Mouse (Mus musculus): ENCODE data around the gene Jmjd8. TPM values are rescaled to one million over a fixed set of nuclear protein-coding genes. Genes with fewer than 3 reads are reported as not detected.

Gene Jmjd8
- polyA plus RNA-seq (2012; ENCODE audit: insufficient read depth, insufficient read length, low replicate concordance, missing spikeins), result not detected in 2 replicates

- peak within 1 kb of the TSS; percentile 75 for H3K4me3 ChIP-seq (ENCODE audit: insufficient read depth, low read depth, low read length)
- peaks cover 72% of the 10 kb centered on the region for H3K4me1 ChIP-seq (ENCODE audit: control insufficient read depth, insufficient read depth, low read length)
- H3K27ac ChIP-seq (ENCODE audit: insufficient read depth, low read depth, low read length), result peak within 1 kb of the TSS; percentile 81
- WGBS, result under 1% methylated on average over 32 of the region's 32 CpGs
- TF ChIP-seq CTCF (IDR thresholded peaks at IDR 0.05; ENCODE audit: insufficient read depth, low read depth, low read length) (no peak), POLR2A (IDR thresholded peaks at IDR 0.05; ENCODE audit: insufficient read depth, low read depth, low read length) (peak; percentile 79)
Measured at GRCm38 (mm10) chr17:25828712-25829557, at the start of gene Jmjd8. Jmjd8 (plus strand) TSS chr17:25828867.

DNA sequence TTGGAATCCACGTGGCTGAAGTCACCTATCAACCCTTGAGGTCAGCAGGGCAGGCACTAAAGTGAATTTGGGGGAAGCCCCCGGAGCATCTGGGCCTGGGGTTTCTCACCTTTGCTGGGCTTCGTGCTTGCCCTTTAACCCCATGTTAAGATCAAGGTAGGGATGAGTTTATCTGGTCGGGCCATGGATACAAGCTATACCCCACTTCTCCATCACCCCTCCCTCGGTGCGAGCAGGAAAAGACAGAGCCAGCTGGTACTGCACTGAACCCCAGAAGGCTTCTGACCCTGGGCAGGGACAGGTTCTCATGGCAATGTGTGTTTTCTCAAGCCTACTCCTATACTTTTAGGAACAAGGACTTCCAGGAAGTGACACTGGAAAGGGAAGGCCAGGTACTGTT is 47.3 kb upstream of the Jmjd8 start:
- no peak for TF ChIP-seq CTCF (IDR thresholded peaks at IDR 0.05; ENCODE audit: insufficient read depth, low read depth, low read length)
- peaks cover 18% of the 10 kb centered on the region for H3K4me1 ChIP-seq (ENCODE audit: control insufficient read depth, insufficient read depth, low read length)
- no peak overlapping the region for H3K27ac ChIP-seq (ENCODE audit: insufficient read depth, low read depth, low read length)
- 78% methylated on average over 6 of the region's 6 CpGs for WGBS
- no peak overlapping the region for H3K4me3 ChIP-seq (ENCODE audit: insufficient read depth, low read depth, low read length)

DNA sequence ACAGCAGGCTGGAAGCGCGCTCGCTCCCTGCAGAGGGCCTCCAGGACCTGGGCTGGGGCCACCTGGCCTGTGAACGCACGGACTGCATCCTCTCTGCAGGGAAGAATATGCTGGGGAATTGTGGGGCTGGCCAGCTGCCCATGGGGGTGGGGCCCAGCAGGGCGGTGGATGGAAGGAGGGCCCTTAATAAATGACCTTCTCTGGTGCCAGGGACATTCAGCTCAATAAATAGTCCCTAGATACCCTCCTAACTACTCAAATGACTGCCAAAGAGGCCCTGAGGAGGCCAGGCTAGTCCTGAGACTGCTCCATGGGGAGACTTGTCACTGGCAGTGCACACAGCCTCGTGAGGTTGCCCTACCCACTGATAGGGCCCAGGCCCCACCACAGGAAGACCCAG is 45.6 kb upstream of the Jmjd8 start:
- TF ChIP-seq POLR2A (IDR thresholded peaks at IDR 0.05; ENCODE audit: insufficient read depth, low read depth, low read length) (no peak), CTCF (IDR thresholded peaks at IDR 0.05; ENCODE audit: insufficient read depth, low read depth, low read length) (no peak)
- Histone ChIP-seq H3K4me3 (ENCODE audit: insufficient read depth, low read depth, low read length) (no peak overlapping the region), H3K4me1 (ENCODE audit: control insufficient read depth, insufficient read depth, low read length) (peaks cover 18% of the 10 kb centered on the region), H3K27ac (ENCODE audit: insufficient read depth, low read depth, low read length) (no peak overlapping the region)
- 46% methylated on average over 7 of the region's 7 CpGs for WGBS

DNA sequence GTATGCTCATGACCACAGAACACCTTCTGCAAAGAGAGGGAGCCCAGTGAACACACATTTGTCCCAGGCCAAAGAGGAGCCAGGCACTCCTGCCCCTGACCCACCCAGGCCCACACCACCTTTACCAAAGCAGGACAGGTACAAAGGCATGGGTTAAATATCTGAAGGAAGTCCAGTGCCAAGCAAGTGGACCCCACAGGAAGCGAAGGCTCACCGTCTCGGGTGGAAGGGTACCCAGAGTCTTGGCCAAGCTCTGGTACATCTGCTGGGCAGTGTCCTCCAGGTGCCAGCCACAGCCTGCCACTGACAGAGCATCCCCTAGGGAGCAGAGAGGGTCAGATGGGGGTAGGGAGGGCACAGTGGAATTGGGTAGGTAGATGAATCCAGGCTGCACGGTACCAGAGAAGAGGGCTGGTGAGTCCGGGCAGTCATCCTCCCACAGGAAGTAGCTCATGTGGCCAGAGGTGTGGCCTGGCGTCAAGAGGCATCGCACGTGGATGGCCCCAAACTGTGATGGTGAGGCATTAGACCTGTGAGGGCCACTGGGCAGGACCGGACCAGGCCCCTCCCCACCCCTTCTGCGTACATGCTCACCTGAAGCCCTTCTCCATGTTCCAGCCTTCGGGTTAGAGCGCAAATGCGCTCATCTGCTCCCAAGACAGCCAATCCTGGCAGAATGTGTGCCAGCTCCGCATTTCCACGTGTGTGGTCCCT is 44.6 kb upstream of the Jmjd8 start:
- TF ChIP-seq POLR2A (IDR thresholded peaks at IDR 0.05; ENCODE audit: insufficient read depth, low read depth, low read length), result no peak
- TF ChIP-seq CTCF (IDR thresholded peaks at IDR 0.05; ENCODE audit: insufficient read depth, low read depth, low read length), result no peak
- WGBS, result 65% methylated on average over 15 of the region's 15 CpGs
- Histone ChIP-seq H3K4me3 (ENCODE audit: insufficient read depth, low read depth, low read length) (peak overlapping the region; percentile 64), H3K4me1 (ENCODE audit: control insufficient read depth, insufficient read depth, low read length) (peaks cover 15% of the 10 kb centered on the region), H3K27ac (ENCODE audit: insufficient read depth, low read depth, low read length) (no peak overlapping the region)

DNA sequence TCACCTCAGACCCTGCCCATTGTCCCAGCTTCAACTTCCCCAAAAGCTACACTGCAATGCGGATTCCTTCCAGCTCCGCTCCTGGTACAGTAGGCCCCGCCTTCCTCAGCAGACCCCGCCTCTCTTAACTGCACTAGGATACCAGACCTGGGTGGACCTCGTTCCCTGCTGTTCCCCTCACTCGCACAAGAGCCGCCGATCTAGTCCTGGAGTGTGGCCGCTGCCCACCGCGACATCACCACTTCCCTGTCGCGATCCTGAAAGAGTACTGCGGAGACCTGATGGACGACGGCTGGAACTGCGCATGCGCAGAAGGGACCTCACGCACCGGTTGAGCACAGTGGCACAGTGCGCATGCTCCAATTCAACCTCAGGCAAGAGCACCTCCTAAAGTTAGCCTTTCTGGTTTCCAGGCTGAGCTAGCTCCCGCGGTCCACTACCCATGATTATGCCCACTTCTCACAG is 43.4 kb upstream of the Jmjd8 start, which contains the start of gene Haghl:
Gene Haghl (minus strand): TSS at position 393 of the 465 bp plus-strand sequence.
- peaks cover 15% of the 10 kb centered on the region for H3K4me1 ChIP-seq (ENCODE audit: control insufficient read depth, insufficient read depth, low read length)
- peak within 1 kb of the TSS; percentile 38 for H3K27ac ChIP-seq (ENCODE audit: insufficient read depth, low read depth, low read length)
- TF ChIP-seq POLR2A (IDR thresholded peaks at IDR 0.05; ENCODE audit: insufficient read depth, low read depth, low read length) (peak; percentile 72), CTCF (IDR thresholded peaks at IDR 0.05; ENCODE audit: insufficient read depth, low read depth, low read length) (no peak)
- 0% methylated on average over 23 of the region's 23 CpGs for WGBS
- peak within 1 kb of the TSS; percentile 64 for H3K4me3 ChIP-seq (ENCODE audit: insufficient read depth, low read depth, low read length)

GRCm38 (mm10) chr17:25786280-25786679 is 42.4 kb upstream of the Jmjd8 start, which contains the start of gene Ccdc78:
Ccdc78 (plus strand) TSS chr17:25786580.
- peak within 1 kb of the TSS; percentile 38 for H3K27ac ChIP-seq (ENCODE audit: insufficient read depth, low read depth, low read length)
- TF ChIP-seq CTCF (IDR thresholded peaks at IDR 0.05; ENCODE audit: insufficient read depth, low read depth, low read length), result no peak
- no peak for TF ChIP-seq POLR2A (IDR thresholded peaks at IDR 0.05; ENCODE audit: insufficient read depth, low read depth, low read length)
- H3K4me1 ChIP-seq (ENCODE audit: control insufficient read depth, insufficient read depth, low read length), result peaks cover 21% of the 10 kb centered on the region
- 73% methylated on average over 3 of the region's 3 CpGs for WGBS
- peak within 1 kb of the TSS; percentile 64 for H3K4me3 ChIP-seq (ENCODE audit: insufficient read depth, low read depth, low read length)

DNA sequence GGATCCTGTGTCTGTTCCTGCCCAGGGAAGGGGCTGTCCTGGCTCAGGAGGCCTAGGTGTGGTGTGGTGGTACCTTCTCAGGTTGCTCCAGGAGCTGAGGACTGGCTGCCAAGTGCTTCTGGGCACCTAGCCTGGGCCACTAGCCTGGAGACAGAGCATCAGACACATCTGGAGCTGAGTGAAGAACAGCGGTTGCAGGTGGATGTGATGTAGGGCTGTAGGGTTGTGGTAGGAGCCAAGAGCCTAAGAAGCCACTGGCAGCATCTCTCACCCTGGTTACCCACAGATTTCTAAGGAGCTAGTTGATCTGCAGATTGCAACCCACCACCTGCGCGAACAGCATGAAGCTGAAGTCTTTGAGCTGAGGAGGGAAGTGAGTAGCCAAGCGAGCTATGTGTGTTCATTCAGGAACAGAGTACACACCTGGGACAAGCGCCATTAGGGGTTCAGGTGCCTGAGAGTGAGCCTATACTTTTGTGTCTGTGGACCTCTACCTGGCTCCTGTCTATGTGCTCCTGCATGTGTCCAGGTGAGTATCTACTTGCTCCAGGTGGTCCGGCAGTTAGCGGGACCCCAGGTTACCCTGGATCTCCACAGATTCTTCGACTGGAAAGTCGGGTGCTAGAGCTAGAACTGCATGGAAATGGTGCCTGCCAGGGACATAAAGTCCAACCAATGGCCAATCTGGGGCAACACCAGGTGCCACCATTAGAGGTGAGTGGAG is 41.7 kb upstream of the Jmjd8 start:
- no peak for TF ChIP-seq POLR2A (IDR thresholded peaks at IDR 0.05; ENCODE audit: insufficient read depth, low read depth, low read length)
- no peak for TF ChIP-seq CTCF (IDR thresholded peaks at IDR 0.05; ENCODE audit: insufficient read depth, low read depth, low read length)
- H3K4me1 ChIP-seq (ENCODE audit: control insufficient read depth, insufficient read depth, low read length), result peaks cover 25% of the 10 kb centered on the region
- no peak overlapping the region for H3K27ac ChIP-seq (ENCODE audit: insufficient read depth, low read depth, low read length)
- WGBS, result 94% methylated on average over 9 of the region's 9 CpGs
- no peak overlapping the region for H3K4me3 ChIP-seq (ENCODE audit: insufficient read depth, low read depth, low read length)

GRCm38 (mm10) chr17:25791320-25791842 is 37.3 kb upstream of the Jmjd8 start:
- WGBS, result 16% methylated on average over 19 of the region's 19 CpGs
- peaks cover 37% of the 10 kb centered on the region for H3K4me1 ChIP-seq (ENCODE audit: control insufficient read depth, insufficient read depth, low read length)

More at GRCm38 (mm10) chr17:25791320-25791842, 37.3 kb upstream of the Jmjd8 start:
- Histone ChIP-seq H3K27ac (ENCODE audit: insufficient read depth, low read depth, low read length) (peak overlapping the region; percentile 98; the same call in 1 of the 2 replicates), H3K4me3 (ENCODE audit: insufficient read depth, low read depth, low read length) (peak overlapping the region; percentile 84)
- no peak for TF ChIP-seq POLR2A (IDR thresholded peaks at IDR 0.05; ENCODE audit: insufficient read depth, low read depth, low read length)
- TF ChIP-seq CTCF (IDR thresholded peaks at IDR 0.05; ENCODE audit: insufficient read depth, low read depth, low read length), result no peak

All from olfactory bulb, adult 2 months (tissue).